Mouse (Mus musculus) cerebellum, postnatal 25 days (tissue): ENCODE measurements around the gene Hist2h3c1.
"Not testable (repeated sequence)": the region's sequence is repeated elsewhere in the genome, so short reads cannot be mapped to it uniquely, and the experiment has no call there.

Experiments
- DNase-seq, 2 experiments: peaks; one replicate each; pipeline ENCODE4 v3.0.0; 2021; ENCODE audit warnings: mixed read lengths in 2 of 2

Hist2h3c1 gene

GRCm38 (mm10) chr3:96260220-96260619, 13.7 kb downstream of the Hist2h3c1 start:
- no peak for DNase-seq

GRCm38 (mm10) chr3:96261623-96262022, 15.1 kb downstream of the Hist2h3c1 start:
- DNase-seq = no peak

- DNase-seq = peak; percentile 88 to 91
These were observed 15.9 kb downstream of the Hist2h3c1 start for GRCm38 (mm10) chr3:96262216-96262875.

GRCm38 (mm10) chr3:96262979-96263550, 16.6 kb downstream of the Hist2h3c1 start, which contains the start of gene Hist2h4:
TSS of gene Hist2h4 (minus strand) at chr3:96263311.
- peak; percentile 95 to 98 for DNase-seq

- peak; percentile 61 to 66 for DNase-seq
These were observed 17.3 kb downstream of the Hist2h3c1 start for GRCm38 (mm10) chr3:96263558-96264403.

GRCm38 (mm10) chr3:96264404-96264949, 18.0 kb downstream of the Hist2h3c1 start:
- no peak for DNase-seq

GRCm38 (mm10) chr3:96266132-96266710, 19.7 kb downstream of the Hist2h3c1 start:
- DNase-seq = no peak

GRCm38 (mm10) chr3:96267541-96267940, 21.1 kb downstream of the Hist2h3c1 start:
- DNase-seq = no peak

GRCm38 (mm10) chr3:96268051-96268775, 21.7 kb downstream of the Hist2h3c1 start, which contains the start of gene Hist2h3b:
TSS of gene Hist2h3b (plus strand) at chr3:96268654.
- DNase-seq = peak; percentile 85 to 88

GRCm38 (mm10) chr3:96268776-96269378, 22.4 kb downstream of the Hist2h3c1 start:
- peak; percentile 38 to 52 for DNase-seq

- DNase-seq = peak; percentile 91 to 94
These were observed 23.3 kb downstream of the Hist2h3c1 start, which contains the start of gene Hist2h2bb for GRCm38 (mm10) chr3:96269511-96270474. TSS of gene Hist2h2bb (plus strand) at chr3:96269752.

- DNase-seq = no peak
These were observed 27.3 kb downstream of the Hist2h3c1 start for GRCm38 (mm10) chr3:96273591-96274465.

GRCm38 (mm10) chr3:96277428-96277799, 30.9 kb downstream of the Hist2h3c1 start:
- peak in 1 of 2 experiments; percentile 61 for DNase-seq

GRCm38 (mm10) chr3:96277800-96278624, 31.5 kb downstream of the Hist2h3c1 start:
- peak; percentile 89 to 91 for DNase-seq

GRCm38 (mm10) chr3:96280660-96281059, 34.2 kb downstream of the Hist2h3c1 start:
- no peak for DNase-seq

- DNase-seq = no peak
These were observed 38.0 kb downstream of the Hist2h3c1 start for GRCm38 (mm10) chr3:96284457-96284856.

GRCm38 (mm10) chr3:96287334-96287733, 40.8 kb downstream of the Hist2h3c1 start:
- not testable (repeated sequence) for DNase-seq

- DNase-seq = no peak
These were observed 42.7 kb downstream of the Hist2h3c1 start for GRCm38 (mm10) chr3:96289201-96289600.
